Mouse (Mus musculus): Measurements from ENCODE around the gene Specc1. TPM values are rescaled to one million over a fixed set of nuclear protein-coding genes. Genes with fewer than 3 reads are reported as not detected.

The Specc1 gene
- total RNA-seq, 2 experiments from 2014 or later, result 16.3 to 22.4 TPM

- peak; percentile 25 to 45 for DNase-seq (ENCODE audit: low spot score in 2 of 2)
Measured at GRCm38 (mm10) chr11:62047817-62048640, 91.5 kb downstream of the Specc1 start.

GRCm38 (mm10) chr11:62049170-62049569 is 92.6 kb downstream of the Specc1 start:
- DNase-seq (ENCODE audit: low spot score in 2 of 2), result no peak

GRCm38 (mm10) chr11:62050356-62051330 is 94.1 kb downstream of the Specc1 start:
- no peak for DNase-seq (ENCODE audit: low spot score in 2 of 2)

- no peak for DNase-seq (ENCODE audit: low spot score in 2 of 2)
Measured at GRCm38 (mm10) chr11:62051487-62051886, 94.9 kb downstream of the Specc1 start.

- no peak for DNase-seq (ENCODE audit: low spot score in 2 of 2)
Measured at GRCm38 (mm10) chr11:62053928-62054327, 97.4 kb downstream of the Specc1 start.

GRCm38 (mm10) chr11:62064565-62064964 is 108.0 kb downstream of the Specc1 start:
- DNase-seq (ENCODE audit: low spot score in 2 of 2), result no peak

- no peak for DNase-seq (ENCODE audit: low spot score in 2 of 2)
Measured at GRCm38 (mm10) chr11:62065655-62066054, 109.1 kb downstream of the Specc1 start.

- DNase-seq (ENCODE audit: low spot score in 2 of 2), result no peak
Measured at GRCm38 (mm10) chr11:62069554-62069953, 113.0 kb downstream of the Specc1 start.

- no peak for DNase-seq (ENCODE audit: low spot score in 2 of 2)
Measured at GRCm38 (mm10) chr11:62070206-62070605, 113.6 kb downstream of the Specc1 start.

- DNase-seq (ENCODE audit: low spot score in 2 of 2), result no peak
Measured at GRCm38 (mm10) chr11:62072406-62072805, 115.8 kb downstream of the Specc1 start.

GRCm38 (mm10) chr11:62073575-62074140 is 117.1 kb downstream of the Specc1 start:
- DNase-seq (ENCODE audit: low spot score in 2 of 2), result no peak

GRCm38 (mm10) chr11:62074578-62074977 is 118.0 kb downstream of the Specc1 start:
- no peak for DNase-seq (ENCODE audit: low spot score in 2 of 2)

GRCm38 (mm10) chr11:62075071-62075470 is 118.5 kb downstream of the Specc1 start:
- no peak for DNase-seq (ENCODE audit: low spot score in 2 of 2)

- DNase-seq (ENCODE audit: low spot score in 2 of 2), result no peak
Measured at GRCm38 (mm10) chr11:62075551-62075950, 119.0 kb downstream of the Specc1 start.

GRCm38 (mm10) chr11:62076345-62077156 is 120.0 kb downstream of the Specc1 start:
- DNase-seq (ENCODE audit: low spot score in 2 of 2), result peak; percentile 90 to 96

- no peak for DNase-seq (ENCODE audit: low spot score in 2 of 2)
Measured at GRCm38 (mm10) chr11:62077157-62077865, 120.7 kb downstream of the Specc1 start.

- no peak for DNase-seq (ENCODE audit: low spot score in 2 of 2)
Measured at GRCm38 (mm10) chr11:62078371-62078770, 121.8 kb downstream of the Specc1 start.

GRCm38 (mm10) chr11:62079100-62079857 is 122.7 kb downstream of the Specc1 start:
- DNase-seq (ENCODE audit: low spot score in 2 of 2), result no peak

GRCm38 (mm10) chr11:62080476-62080875 is 123.9 kb downstream of the Specc1 start:
- no peak for DNase-seq (ENCODE audit: low spot score in 2 of 2)

Data from adrenal gland, postnatal 4 days (tissue).